Mouse (Mus musculus) spleen, adult 2 months (tissue): Measurements from ENCODE around the gene Teddm2. TPM values are rescaled to one million over a fixed set of nuclear protein-coding genes. Genes with fewer than 3 reads are reported as not detected.

Experiments used
- DNase-seq, 2 experiments: peaks; one replicate each; pipeline versions ENCODE4 v3.0.0 to v3.0.0-alpha.2; 2012 to 2021; ENCODE audit warnings: low spot score in 2 of 2, low read depth in 1 of 2
- H3K27ac ChIP-seq: fragments of 200-500 bp; 2 replicates; pipeline ENCODE4 v1.5.1; 2012; ENCODE audit warnings: low read length, inconsistent platforms; ENCODE audit not compliant: insufficient read depth
- H3K27me3 ChIP-seq: fragments of 200-500 bp; 2 replicates; pipeline ENCODE4 v1.6.1; 2012; ENCODE audit warnings: mild to moderate bottlenecking, moderate library complexity, low read length, inconsistent platforms; ENCODE audit not compliant: control insufficient read depth, insufficient read depth
- H3K36me3 ChIP-seq: fragments of 200-500 bp; 2 replicates; pipeline ENCODE4 v1.6.1; 2012; ENCODE audit warnings: mild to moderate bottlenecking, low read length, inconsistent platforms; ENCODE audit not compliant: control insufficient read depth, insufficient read depth
- H3K4me1 ChIP-seq: fragments of 200-500 bp; 2 replicates; pipeline ENCODE4 v1.6.1; 2011; ENCODE audit warnings: inconsistent platforms; ENCODE audit not compliant: control insufficient read depth, insufficient read depth, insufficient read length
- H3K4me3 ChIP-seq: fragments of 200-500 bp; 2 replicates; pipeline ENCODE4 v1.5.1; 2011; ENCODE audit warnings: mild to moderate bottlenecking, inconsistent platforms; ENCODE audit not compliant: insufficient read depth, insufficient read length; ENCODE audit errors: extremely low read depth
- CTCF ChIP-seq: fragments of 200-500 bp; IDR thresholded peaks from 2 replicates; pipeline ENCODE4 v1.5.1; 2011; ENCODE audit warnings: mild to moderate bottlenecking, inconsistent platforms; ENCODE audit not compliant: insufficient read depth, insufficient read length, insufficient replicate concordance; ENCODE audit errors: extremely low read depth
- POLR2A ChIP-seq: fragments of 200-500 bp; IDR thresholded peaks from 2 replicates; pipeline ENCODE4 v1.6.1; 2011; ENCODE audit warnings: low read depth, low read length, inconsistent platforms
- WGBS: fragments of 180-500 bp; shearing (Covaris S2); methylation state at CpG from one replicate; pipeline ENCODE4 v1.1.7; 2018; 5-methylcytosine and 5-hydroxymethylcytosine counted together
- polyA plus RNA-seq: library from polyadenylated mRNA; depleted of rRNA; stranded (reverse); fragments of >200 nt; gene quantifications from 2 replicates; pipeline ENCODE4 v1.2.3, GENCODE M21; 2012

Gene Teddm2
- polyA plus RNA-seq, 1 experiment = 0.32 TPM

DNA sequence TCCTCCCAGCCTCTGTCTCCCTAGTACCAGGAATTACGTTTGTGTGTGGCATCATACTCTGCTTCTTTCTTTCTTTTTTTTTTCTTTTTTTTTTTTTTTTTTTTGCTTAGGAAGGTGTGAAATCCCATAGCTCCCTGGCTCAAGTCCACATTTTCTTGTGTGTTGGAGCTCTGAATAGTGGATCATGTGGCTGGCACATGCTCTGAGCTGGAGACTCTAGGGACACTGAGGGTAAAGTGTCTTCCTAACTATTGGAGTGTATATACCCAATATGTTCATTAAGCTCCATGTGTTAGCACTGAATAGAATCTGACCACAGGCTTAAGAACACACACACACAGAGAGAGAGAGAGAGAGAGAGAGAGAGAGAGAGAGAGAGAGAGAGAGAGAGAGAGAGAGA lies 33.7 kb upstream of the Teddm2 start:
- TF ChIP-seq CTCF (no peak), POLR2A (no peak)
- no peak for DNase-seq

DNA sequence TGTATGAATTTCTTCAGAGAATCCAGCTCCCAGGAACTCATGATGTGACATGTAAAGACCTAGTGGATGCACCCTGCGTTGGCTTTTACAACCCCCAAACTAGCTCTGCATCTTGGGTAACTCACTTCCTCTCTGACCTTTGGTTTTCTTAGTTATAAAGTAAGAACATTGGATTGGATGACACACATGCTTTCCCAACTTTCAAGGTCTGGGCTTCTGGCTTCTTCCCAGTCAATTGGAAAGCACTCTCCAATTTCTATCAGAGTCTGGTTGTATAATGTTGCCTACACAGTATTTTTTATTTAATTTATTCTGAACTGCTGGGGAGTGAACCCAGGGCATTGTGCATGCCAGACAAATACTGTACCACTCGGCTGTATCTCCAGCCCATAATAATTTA lies 30.4 kb upstream of the Teddm2 start:
- Histone ChIP-seq H3K4me1 (no peaks in the 10 kb centered on the region), H3K27ac (no peak overlapping the region), H3K27me3 (no peaks in the 10 kb centered on the region), H3K4me3 (no peak overlapping the region), H3K36me3 (no peaks in the 10 kb centered on the region)
- no peak for DNase-seq
- 84% methylated on average over 2 of the region's 2 CpGs for WGBS
- TF ChIP-seq CTCF (no peak), POLR2A (no peak)

More for the DNA sequence above, 33.7 kb upstream of the Teddm2 start:
- H3K27me3 ChIP-seq = no peaks in the 10 kb centered on the region
- H3K36me3 ChIP-seq = no peaks in the 10 kb centered on the region
- no peak overlapping the region for H3K27ac ChIP-seq
- H3K4me3 ChIP-seq = no peak overlapping the region
- H3K4me1 ChIP-seq = no peaks in the 10 kb centered on the region
- WGBS = 96% methylated on average over 1 of the region's 1 CpGs

DNA sequence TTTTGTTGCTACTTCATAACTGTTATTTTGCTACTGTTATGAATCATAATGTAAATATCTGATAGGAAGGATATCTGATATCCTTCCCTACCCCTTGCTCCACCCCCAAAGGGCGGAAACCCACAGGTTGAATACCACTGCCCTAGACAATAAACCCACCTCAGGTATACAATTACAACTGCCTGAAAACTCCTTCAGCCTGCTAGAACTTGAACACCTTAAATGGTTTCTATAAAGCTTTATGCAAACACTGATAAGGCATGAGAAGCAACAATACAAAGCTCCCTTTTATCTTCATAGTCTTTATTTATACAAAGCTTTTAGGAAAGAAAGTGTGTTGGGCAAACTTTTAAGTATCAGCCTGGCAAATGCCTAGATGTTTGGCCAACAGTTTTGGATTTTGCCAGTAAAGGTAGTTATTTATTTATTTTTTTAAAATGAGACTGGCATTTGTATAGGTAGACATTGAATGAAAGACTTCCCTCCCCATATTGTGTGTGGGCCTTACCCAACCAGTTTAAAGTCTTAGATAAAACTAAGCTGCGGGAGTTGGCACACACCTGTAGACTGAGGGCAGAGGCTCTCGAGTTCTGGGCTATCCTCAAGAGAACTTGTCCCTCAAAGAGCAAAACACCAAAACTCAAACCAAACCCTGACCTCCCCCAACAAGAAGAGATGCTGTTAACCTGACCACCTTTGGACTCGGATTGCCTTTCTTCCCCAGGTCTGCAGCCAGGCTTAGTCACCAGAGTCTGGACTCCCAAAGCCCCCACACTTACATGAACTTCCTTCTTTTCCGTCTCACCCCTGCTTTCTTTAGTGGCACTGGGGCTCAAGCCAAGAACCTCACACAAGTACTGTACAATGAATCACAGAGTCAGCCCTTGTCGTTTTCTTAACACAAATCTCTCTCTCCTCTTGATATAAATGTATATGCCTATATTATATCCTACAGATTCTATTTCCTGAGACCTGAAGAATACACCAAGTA lies 24.7 kb upstream of the Teddm2 start:
- H3K4me1 ChIP-seq = no peaks in the 10 kb centered on the region
- TF ChIP-seq CTCF (no peak), POLR2A (no peak)
- DNase-seq = no peak
- no peaks in the 10 kb centered on the region for H3K27me3 ChIP-seq
- no peaks in the 10 kb centered on the region for H3K36me3 ChIP-seq
- H3K27ac ChIP-seq = no peak overlapping the region
- WGBS = 51% methylated on average over 6 of the region's 6 CpGs
- no peak overlapping the region for H3K4me3 ChIP-seq

DNA sequence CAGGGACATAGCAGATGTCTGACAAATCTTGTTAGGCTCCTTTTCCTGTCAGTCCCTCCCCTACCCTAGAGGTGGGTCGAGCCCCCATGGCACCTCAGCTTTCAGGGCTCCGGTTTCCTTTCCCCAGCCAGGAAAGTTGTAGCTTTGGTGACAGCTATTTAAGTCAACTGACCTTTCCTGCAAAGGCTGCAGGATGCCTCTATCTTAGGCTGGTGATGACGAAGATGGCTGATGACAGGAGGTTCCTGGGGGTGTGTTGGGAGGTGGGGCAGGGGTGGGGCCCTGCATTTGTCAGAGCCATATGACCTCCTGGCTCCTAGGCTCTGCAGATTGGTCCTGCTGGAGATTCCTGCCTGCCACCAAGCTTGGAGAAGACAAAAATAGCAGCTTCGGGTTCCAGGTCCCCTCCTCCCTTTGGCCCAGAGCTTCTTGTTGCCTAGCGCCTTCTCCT lies 22.6 kb upstream of the Teddm2 start:
- DNase-seq = no peak
- WGBS = 59% methylated on average over 5 of the region's 5 CpGs
- Histone ChIP-seq H3K27me3 (no peaks in the 10 kb centered on the region), H3K36me3 (no peaks in the 10 kb centered on the region), H3K4me1 (no peaks in the 10 kb centered on the region), H3K27ac (no peak overlapping the region), H3K4me3 (no peak overlapping the region)
- TF ChIP-seq POLR2A (no peak), CTCF (no peak)

DNA sequence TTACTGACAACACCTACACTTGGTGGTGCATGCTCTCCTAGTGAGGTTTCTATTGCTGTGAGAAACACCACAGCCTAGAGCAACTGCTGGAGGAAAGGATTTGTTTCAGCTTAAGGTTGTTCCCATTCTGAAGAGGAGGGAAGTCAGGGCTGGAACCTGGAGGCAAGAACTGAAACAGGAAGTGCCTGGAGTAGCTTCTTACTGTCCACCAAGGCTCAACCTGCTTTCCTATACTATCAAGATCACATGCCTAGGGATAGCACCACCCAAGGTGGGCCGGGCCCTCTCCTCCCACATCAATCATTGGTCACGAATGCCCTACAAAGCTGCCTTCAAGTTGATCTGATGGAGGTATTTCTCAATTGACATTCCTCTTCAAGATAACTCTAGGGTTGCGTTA lies 21.6 kb upstream of the Teddm2 start:
- H3K27ac ChIP-seq = no peak overlapping the region
- no peak for TF ChIP-seq POLR2A
- TF ChIP-seq CTCF = no peak
- H3K4me1 ChIP-seq = no peaks in the 10 kb centered on the region
- DNase-seq = no peak
- no peaks in the 10 kb centered on the region for H3K36me3 ChIP-seq
- H3K27me3 ChIP-seq = no peaks in the 10 kb centered on the region
- 89% methylated on average over 3 of the region's 3 CpGs for WGBS
- H3K4me3 ChIP-seq = no peak overlapping the region

DNA sequence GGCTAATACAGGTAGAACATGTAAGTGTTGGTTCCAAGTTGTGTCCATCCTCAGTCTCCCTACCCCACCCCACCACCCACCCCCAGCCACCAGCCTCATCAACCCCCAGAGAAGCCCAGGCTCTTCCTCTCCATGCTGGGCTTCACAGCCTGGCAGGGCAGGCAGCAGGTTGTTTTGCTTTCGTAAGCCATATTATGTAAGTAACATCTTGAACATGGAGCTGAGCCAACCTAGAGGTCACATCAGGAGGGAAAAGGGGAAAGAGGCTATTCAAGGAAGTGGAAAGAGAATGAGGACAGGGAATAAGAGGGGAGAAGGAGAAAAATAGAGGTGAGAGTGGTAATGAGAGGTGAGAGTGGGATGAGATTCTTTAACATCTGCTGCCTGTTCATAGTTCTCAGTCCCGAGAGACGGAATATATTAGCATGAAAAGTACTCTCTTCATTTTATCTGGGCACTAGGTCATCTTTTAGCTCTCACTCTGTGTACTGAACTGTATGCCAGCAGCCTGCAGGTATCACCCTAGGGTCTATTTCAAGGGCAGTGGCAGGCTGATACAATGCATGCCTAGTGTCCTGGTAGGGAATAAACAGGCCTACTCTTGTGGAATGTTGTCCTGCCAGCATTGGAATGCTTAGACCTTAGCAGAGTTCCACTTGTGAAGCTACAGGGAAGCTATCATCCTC lies 18.6 kb upstream of the Teddm2 start:
- H3K4me1 ChIP-seq = peaks cover 2% of the 10 kb centered on the region; the same call in 1 of the 2 replicates
- 87% methylated on average over 3 of the region's 3 CpGs for WGBS
- no peaks in the 10 kb centered on the region for H3K36me3 ChIP-seq
- H3K27me3 ChIP-seq = no peaks in the 10 kb centered on the region
- no peak overlapping the region for H3K4me3 ChIP-seq
- TF ChIP-seq POLR2A = no peak
- no peak for TF ChIP-seq CTCF
- no peak for DNase-seq
- no peak overlapping the region for H3K27ac ChIP-seq
